Mouse (Mus musculus): Measurements from ENCODE around the gene Bsph2.

- TF ChIP-seq POLR2A (IDR thresholded peaks at IDR 0.05; ENCODE audit: borderline replicate concordance, low read depth, low read length) (no peak), CTCF (IDR thresholded peaks at IDR 0.05; ENCODE audit: low read depth, low read length) (no peak)
Observed at GRCm38 (mm10) chr7:13570967-13571366, at the start of gene Bsph2.
